Mouse (Mus musculus) CH12.LX (cell line): Measurements from ENCODE around the gene Hcn4. TPM values are rescaled to one million over a fixed set of nuclear protein-coding genes. Genes with fewer than 3 reads are reported as not detected.

Experiments used
- DNase-seq: peaks from one replicate; pipeline ENCODE4 v3.0.0-alpha.2; 2013; ENCODE audit errors: extremely low read depth
- H3K27ac ChIP-seq: 2 replicates; pipeline ENCODE4 v1.5.1; 2012; ENCODE audit warnings: low read depth, mild to moderate bottlenecking, control low read depth, moderate library complexity; ENCODE audit not compliant: insufficient read depth
- H3K27me3 ChIP-seq: replicated peaks from 2 replicates; pipeline ENCODE3; 2012; ENCODE audit warnings: inconsistent platforms
- H3K36me3 ChIP-seq, 2 experiments: replicated peaks in 1 of 2; 2 replicates each; pipeline versions ENCODE3 to v1.6.1; 2012; ENCODE audit warnings: inconsistent platforms in 1 of 2, low read length in 1 of 2, mild to moderate bottlenecking in 1 of 2, mixed read lengths in 1 of 2, moderate library complexity in 1 of 2; ENCODE audit not compliant: control insufficient read depth in 1 of 2, insufficient read depth in 1 of 2
- H3K4me1 ChIP-seq, 2 experiments: 2 replicates each; pipeline ENCODE4 v1.6.1; 2012; ENCODE audit warnings: inconsistent platforms in 1 of 2, moderate library complexity in 1 of 2; ENCODE audit not compliant: insufficient read depth in 2 of 2, control insufficient read depth in 1 of 2
- H3K4me2 ChIP-seq: 2 replicates; pipeline ENCODE4 v1.6.1; 2012; ENCODE audit warnings: low read depth, mild to moderate bottlenecking, control low read depth; ENCODE audit not compliant: poor library complexity, insufficient read depth, severe bottlenecking
- H3K4me3 ChIP-seq, 3 experiments: fragments of 150-350 bp in 1 of 3; sonication (generic) in 1 of 3; replicated peaks in 1 of 3; 2 replicates each; pipeline versions ENCODE3 to v1.5.1; 2011 to 2012; ENCODE audit warnings: low read depth in 2 of 3, low read length in 2 of 3, mild to moderate bottlenecking in 2 of 3, moderate library complexity in 2 of 3, control low read depth in 1 of 3, improper control_type of control experiment in 1 of 3, inconsistent platforms in 1 of 3, mixed read lengths in 1 of 3; ENCODE audit not compliant: poor library complexity in 1 of 3
- H3K79me2 ChIP-seq: replicated peaks from 2 replicates; pipeline ENCODE4 v1.6.1; 2012; ENCODE audit warnings: mild to moderate bottlenecking, moderate library complexity; ENCODE audit not compliant: control insufficient read depth, poor library complexity, insufficient read depth, severe bottlenecking; ENCODE audit errors: extremely low read depth
- H3K9ac ChIP-seq: 2 replicates; pipeline ENCODE4 v1.6.1; 2012; ENCODE audit warnings: low read depth, mild to moderate bottlenecking, control low read depth, moderate library complexity; ENCODE audit not compliant: insufficient read depth
- H3K9me3 ChIP-seq: replicated peaks from 2 replicates; pipeline ENCODE3; 2012; ENCODE audit warnings: low read length, inconsistent platforms, mixed read lengths
- CHD1 ChIP-seq: IDR thresholded peaks from 2 replicates; pipeline ENCODE4 v1.6.1; 2012; ENCODE audit warnings: low read depth, low read length, improper control_type of control experiment, inconsistent platforms
- CHD2 ChIP-seq: IDR thresholded peaks from 2 replicates; pipeline ENCODE4 v1.6.1; 2011; ENCODE audit warnings: low read length, improper control_type of control experiment
- E2F4 ChIP-seq: IDR thresholded peaks from 2 replicates; pipeline ENCODE4 v1.6.1; 2011; ENCODE audit warnings: low read depth, low read length, improper control_type of control experiment; ENCODE audit not compliant: insufficient replicate concordance
- JUN ChIP-seq: IDR thresholded peaks from 2 replicates; pipeline ENCODE4 v1.6.1; 2011; ENCODE audit warnings: low read depth, mild to moderate bottlenecking, low read length, improper control_type of control experiment, moderate library complexity; ENCODE audit not compliant: insufficient read depth
- KAT2A ChIP-seq: IDR thresholded peaks from 2 replicates; pipeline ENCODE4 v1.6.1; 2012; ENCODE audit warnings: low read length, improper control_type of control experiment, inconsistent platforms; ENCODE audit not compliant: insufficient replicate concordance
- MAFK ChIP-seq: IDR thresholded peaks from 2 replicates; pipeline ENCODE4 v1.6.1; 2011; ENCODE audit warnings: low read length, improper control_type of control experiment; ENCODE audit not compliant: insufficient replicate concordance
- MEF2A ChIP-seq: IDR thresholded peaks from 2 replicates; pipeline ENCODE4 v1.6.1; 2014; ENCODE audit warnings: low read depth, mild to moderate bottlenecking, inconsistent platforms, low read length, improper control_type of control experiment, borderline replicate concordance
- MXI1 ChIP-seq: IDR thresholded peaks from 2 replicates; pipeline ENCODE4 v1.6.1; 2011; ENCODE audit warnings: mild to moderate bottlenecking, low read depth, low read length, improper control_type of control experiment
- MYC ChIP-seq: IDR thresholded peaks from 2 replicates; pipeline ENCODE4 v1.6.1; 2011; ENCODE audit warnings: low read depth, mild to moderate bottlenecking, improper control_type of control experiment, low read length
- NELFE ChIP-seq: IDR thresholded peaks from 2 replicates; pipeline ENCODE4 v1.6.1; 2011; ENCODE audit warnings: low read depth, low read length, improper control_type of control experiment
- PAX5 ChIP-seq: IDR thresholded peaks from 2 replicates; pipeline ENCODE4 v1.6.1; 2012; ENCODE audit warnings: low read length, inconsistent platforms, mixed read lengths
- POLR2AphosphoS2 ChIP-seq: IDR thresholded peaks from 2 replicates; pipeline ENCODE4 v1.6.1; 2011; ENCODE audit warnings: low read depth, low read length, improper control_type of control experiment
- TBP ChIP-seq: conservative IDR thresholded peaks from 2 replicates; pipeline ENCODE4 v1.6.1; 2011; ENCODE audit warnings: low read depth, low read length, improper control_type of control experiment
- TCF12 ChIP-seq: IDR thresholded peaks from 2 replicates; pipeline ENCODE4 v1.6.1; 2014; ENCODE audit warnings: low read depth, mild to moderate bottlenecking, inconsistent platforms, low read length, improper control_type of control experiment
- ZC3H11A ChIP-seq: IDR thresholded peaks from 2 replicates; pipeline ENCODE4 v1.6.1; 2012; ENCODE audit warnings: low read depth, mild to moderate bottlenecking, inconsistent platforms, low read length, improper control_type of control experiment
- ZMIZ1 ChIP-seq: IDR thresholded peaks from 2 replicates; pipeline ENCODE4 v1.6.1; 2012; ENCODE audit warnings: low read depth, mild to moderate bottlenecking, inconsistent platforms, low read length, improper control_type of control experiment
- dilution Hi-C: fragments of 300-500 bp; cut with MboI; formaldehyde crosslinking; loops from 2 replicates; pipeline ENCODE4 v1.14.3; 2020; ENCODE audit warnings: low sequenced_read_pairs; ENCODE audit not compliant: extremely low pct_unique_long_range_greater_than_20kb, extremely low pct_ligation_motif_present
- in situ Hi-C: fragments of 300-500 bp; cut with MboI; formaldehyde crosslinking; loops from 3 replicates; pipeline ENCODE4 v1.14.3; 2019; ENCODE audit warnings: low sequenced_read_pairs, low pct_ligation_motif_present, low pct_unique_long_range_greater_than_20kb, mixed read lengths
- polyA plus RNA-seq: library from polyadenylated mRNA; unstranded; fragments of >175 nt; gene quantifications from 2 replicates; pipeline ENCODE4 v1.2.1, GENCODE M21; 2012; ENCODE audit warnings: low read depth; ENCODE audit not compliant: insufficient read length
- total RNA-seq, 2 experiments: library from RNA; depleted of rRNA; stranded (reverse); fragments of 300-350 nt in 1 of 2; fragments of >200 nt in 1 of 2; gene quantifications; 2 replicates each; pipeline ENCODE4 v1.2.3; 2012 to 2014

The Hcn4 gene
- total and polyA plus RNA-seq, 3 experiments, result 0.04 TPM; not detected in 2

GRCm38 (mm10) chr9:58841655-58842054 lies 18.4 kb downstream of the Hcn4 start:
- Histone ChIP-seq H3K9me3 (no peaks in the 10 kb centered on the region), H3K79me2 (no peaks in the 10 kb centered on the region), H3K27me3 (peaks cover 31% of the 10 kb centered on the region), H3K4me3 (no peak overlapping the region), H3K4me2 (no peak overlapping the region), H3K9ac (no peak overlapping the region), H3K36me3 (no peaks in the 10 kb centered on the region), H3K27ac (no peak overlapping the region)
- dilution Hi-C loops, result no loop called here
- peak; percentile 61; the same call in 1 of the 2 replicates for TF ChIP-seq MXI1
- TF ChIP-seq PAX5, result peak; percentile 87
- TF ChIP-seq MAFK, result no peak
- TF ChIP-seq, all 38 proteins: peak for 2
- peak; percentile 60 for DNase-seq
- in situ Hi-C loops, result no loop called here
- peaks cover 0 to 10% of the 10 kb centered on the region in 2 experiments; a peak in 2 of 4 replicates for H3K4me1 ChIP-seq

GRCm38 (mm10) chr9:58844597-58844996 lies 21.4 kb downstream of the Hcn4 start:
- in situ Hi-C loops (no loop called here), dilution Hi-C loops (no loop called here)
- Histone ChIP-seq H3K36me3 (no peaks in the 10 kb centered on the region), H3K4me1 (no peaks in the 10 kb centered on the region), H3K79me2 (no peaks in the 10 kb centered on the region), H3K27ac (no peak overlapping the region), H3K9ac (no peak overlapping the region), H3K4me3 (no peak overlapping the region), H3K9me3 (no peaks in the 10 kb centered on the region), H3K4me2 (no peak overlapping the region), H3K27me3 (peaks cover 27% of the 10 kb centered on the region)
- TF ChIP-seq KAT2A (no peak), PAX5 (no peak), NELFE (no peak), TBP (no peak), ZC3H11A (no peak), MYC (no peak), POLR2AphosphoS2 (no peak), MEF2A (no peak), TCF12 (no peak), CHD2 (no peak), CHD1 (no peak), ZMIZ1 (no peak), JUN (no peak)
- DNase-seq, result no peak

GRCm38 (mm10) chr9:58847008-58847407 lies 23.8 kb downstream of the Hcn4 start:
- DNase-seq, result no peak
- Histone ChIP-seq H3K27me3 (peaks cover 28% of the 10 kb centered on the region), H3K36me3 (no peaks in the 10 kb centered on the region), H3K27ac (no peak overlapping the region), H3K79me2 (no peaks in the 10 kb centered on the region), H3K9ac (no peak overlapping the region)
- no peak for TF ChIP-seq E2F4
- TF ChIP-seq, all 38 proteins: peak for 0
- dilution Hi-C loops, result no loop called here
- Histone ChIP-seq H3K4me1 (no peaks in the 10 kb centered on the region), H3K4me3 (no peak overlapping the region), H3K9me3 (no peaks in the 10 kb centered on the region), H3K4me2 (no peak overlapping the region)
- in situ Hi-C loops, result no loop called here
